Mouse (Mus musculus): ENCODE data around the gene Sowahb. TPM values are rescaled to one million over a fixed set of nuclear protein-coding genes. Genes with fewer than 3 reads are reported as not detected.

Gene Sowahb
- polyA plus RNA-seq, 1 experiment, result 0.01 TPM

DNA sequence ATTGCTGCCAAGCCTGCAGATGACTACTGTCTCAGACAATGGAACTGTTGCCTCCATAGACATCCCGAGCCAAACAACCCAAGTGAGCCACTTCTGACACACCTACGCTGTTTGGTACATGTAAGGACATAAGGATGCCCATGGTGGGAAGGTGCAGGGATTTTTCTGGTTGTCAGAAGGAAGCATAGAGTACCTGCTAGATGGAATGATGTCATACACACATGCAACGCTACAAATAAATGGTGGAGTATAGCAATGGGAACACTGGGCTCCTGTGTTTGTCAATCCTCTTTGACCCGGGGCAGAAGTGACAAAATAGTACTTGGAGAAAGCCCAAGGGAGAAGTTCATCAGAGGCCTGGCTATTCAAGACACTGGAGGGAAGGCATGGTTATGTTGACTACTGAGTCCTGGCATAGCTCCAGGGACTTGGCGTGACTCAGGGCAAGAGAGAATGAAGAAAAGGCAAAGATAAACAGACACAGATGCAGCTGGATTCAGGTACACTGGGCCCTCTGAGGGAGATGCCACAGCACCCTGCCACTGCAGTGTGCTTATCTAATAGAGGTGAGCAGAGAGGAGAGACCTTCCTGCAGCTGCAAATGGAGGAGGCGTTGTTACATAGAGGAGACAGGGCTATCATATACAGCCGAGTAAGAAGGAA is 33.0 kb upstream of the Sowahb start:
- H3K4me3 ChIP-seq (replicated peaks), result no peak overlapping the region
- no peaks in the 10 kb centered on the region for H3K36me3 ChIP-seq (ENCODE audit: control insufficient read depth)
- H3K27me3 ChIP-seq (ENCODE audit: control insufficient read depth), result no peaks in the 10 kb centered on the region
- no peaks in the 10 kb centered on the region for H3K4me1 ChIP-seq (ENCODE audit: control insufficient read depth)
- H3K9me3 ChIP-seq (ENCODE audit: control insufficient read depth, low read length), result no peaks in the 10 kb centered on the region
- no peak for TF ChIP-seq TAL1 (IDR thresholded peaks at IDR 0.05; ENCODE audit: low read length)
- TF ChIP-seq GATA1 (IDR thresholded peaks at IDR 0.05; ENCODE audit: low read length), result no peak

- peaks cover 3% of the 10 kb centered on the region; the same call in 1 of the 2 replicates for H3K4me1 ChIP-seq (ENCODE audit: control insufficient read depth)
- H3K4me3 ChIP-seq (replicated peaks), result no peak overlapping the region
- no peaks in the 10 kb centered on the region for H3K9me3 ChIP-seq (ENCODE audit: control insufficient read depth, low read length)
- no peaks in the 10 kb centered on the region for H3K36me3 ChIP-seq (ENCODE audit: control insufficient read depth)
- no peaks in the 10 kb centered on the region for H3K27me3 ChIP-seq (ENCODE audit: control insufficient read depth)
- TF ChIP-seq TAL1 (IDR thresholded peaks at IDR 0.05; ENCODE audit: low read length) (no peak), GATA1 (IDR thresholded peaks at IDR 0.05; ENCODE audit: low read length) (no peak)
Observed at GRCm38 (mm10) chr5:93060865-93061264, 16.0 kb upstream of the Sowahb start.

- H3K27me3 ChIP-seq (ENCODE audit: control insufficient read depth), result no peaks in the 10 kb centered on the region
- H3K36me3 ChIP-seq (ENCODE audit: control insufficient read depth), result no peaks in the 10 kb centered on the region
- no peaks in the 10 kb centered on the region for H3K9me3 ChIP-seq (ENCODE audit: control insufficient read depth, low read length)
- no peaks in the 10 kb centered on the region for H3K4me1 ChIP-seq (ENCODE audit: control insufficient read depth)
- no peak overlapping the region for H3K4me3 ChIP-seq (replicated peaks)
- no peak for TF ChIP-seq GATA1 (IDR thresholded peaks at IDR 0.05; ENCODE audit: low read length)
- TF ChIP-seq TAL1 (IDR thresholded peaks at IDR 0.05; ENCODE audit: low read length), result no peak
Observed at GRCm38 (mm10) chr5:93053606-93054397, 9.0 kb upstream of the Sowahb start.

DNA sequence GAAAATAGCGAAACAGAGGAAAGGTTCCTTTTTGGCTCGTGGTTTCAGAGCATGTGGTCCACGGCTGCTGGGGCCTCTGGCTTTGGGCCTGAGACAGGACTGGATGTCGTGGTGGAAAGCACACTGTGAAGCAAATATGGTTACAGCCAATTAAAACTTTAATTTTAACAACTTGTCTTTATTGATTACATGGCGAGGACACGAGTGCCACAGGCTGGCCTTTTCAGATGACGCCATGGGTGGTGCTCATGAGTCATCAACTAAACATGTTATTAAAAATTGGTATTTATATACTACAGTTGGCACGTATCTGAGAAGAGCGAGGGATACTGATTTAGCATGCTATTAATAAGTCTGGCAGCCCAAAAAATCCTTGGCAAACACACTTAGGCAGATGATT is 7.1 kb upstream of the Sowahb start:
- Histone ChIP-seq H3K4me1 (ENCODE audit: control insufficient read depth) (no peaks in the 10 kb centered on the region), H3K4me3 (replicated peaks) (no peak overlapping the region), H3K9me3 (ENCODE audit: control insufficient read depth, low read length) (no peaks in the 10 kb centered on the region), H3K36me3 (ENCODE audit: control insufficient read depth) (no peaks in the 10 kb centered on the region), H3K27me3 (ENCODE audit: control insufficient read depth) (peaks cover 4% of the 10 kb centered on the region)
- TF ChIP-seq GATA1 (IDR thresholded peaks at IDR 0.05; ENCODE audit: low read length) (no peak), TAL1 (IDR thresholded peaks at IDR 0.05; ENCODE audit: low read length) (no peak)

DNA sequence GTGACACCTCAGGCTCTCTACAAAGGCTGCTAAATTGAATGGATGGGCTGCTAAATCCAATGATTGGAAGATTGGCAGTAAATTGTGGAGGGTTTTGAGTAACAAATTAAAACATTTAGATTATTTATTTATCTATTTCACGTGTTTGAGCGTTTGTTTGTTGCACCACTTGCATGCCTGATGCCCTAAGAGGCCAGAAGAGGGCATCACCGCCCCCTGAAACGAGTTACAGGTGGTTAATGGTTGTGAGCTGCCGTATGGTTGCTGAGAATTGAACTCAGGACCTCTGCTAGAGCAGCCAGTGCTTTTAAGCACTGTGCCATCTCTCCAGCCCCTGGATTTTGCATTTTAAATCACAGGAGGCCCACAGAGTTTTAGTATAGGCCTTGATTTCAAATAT is 6.2 kb upstream of the Sowahb start:
- Histone ChIP-seq H3K4me1 (ENCODE audit: control insufficient read depth) (no peaks in the 10 kb centered on the region), H3K27me3 (ENCODE audit: control insufficient read depth) (peaks cover 12% of the 10 kb centered on the region), H3K9me3 (ENCODE audit: control insufficient read depth, low read length) (no peaks in the 10 kb centered on the region), H3K36me3 (ENCODE audit: control insufficient read depth) (no peaks in the 10 kb centered on the region), H3K4me3 (replicated peaks) (no peak overlapping the region)
- no peak for TF ChIP-seq GATA1 (IDR thresholded peaks at IDR 0.05; ENCODE audit: low read length)
- TF ChIP-seq TAL1 (IDR thresholded peaks at IDR 0.05; ENCODE audit: low read length), result no peak

DNA sequence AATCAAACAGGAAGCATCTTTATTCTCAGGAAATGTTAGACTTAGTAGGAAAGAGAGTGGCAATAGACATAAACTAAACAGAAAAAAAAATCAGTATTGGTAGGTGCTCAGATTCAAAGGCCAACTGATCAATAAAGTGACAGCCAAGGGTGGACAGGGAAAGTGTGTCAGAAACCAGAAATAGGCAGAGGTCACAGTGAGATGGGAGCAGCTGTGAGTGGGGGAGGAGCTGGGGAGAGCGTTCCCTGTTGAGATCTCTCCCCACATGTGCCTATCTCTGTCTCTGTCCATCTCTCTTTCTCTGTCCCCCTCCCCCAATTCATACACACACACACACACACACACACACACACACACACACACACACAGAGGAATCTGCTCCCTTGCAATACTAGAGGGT is 5.1 kb upstream of the Sowahb start:
- Histone ChIP-seq H3K27me3 (ENCODE audit: control insufficient read depth) (peaks cover 23% of the 10 kb centered on the region), H3K9me3 (ENCODE audit: control insufficient read depth, low read length) (no peaks in the 10 kb centered on the region)

GRCm38 (mm10) chr5:93048481-93049240 is 3.8 kb upstream of the Sowahb start:
- Histone ChIP-seq H3K36me3 (ENCODE audit: control insufficient read depth) (no peaks in the 10 kb centered on the region), H3K4me1 (ENCODE audit: control insufficient read depth) (no peaks in the 10 kb centered on the region), H3K4me3 (replicated peaks) (no peak overlapping the region), H3K9me3 (ENCODE audit: control insufficient read depth, low read length) (no peaks in the 10 kb centered on the region; the same call in 1 of the 2 replicates), H3K27me3 (ENCODE audit: control insufficient read depth) (peaks cover 36% of the 10 kb centered on the region)
- no peak for TF ChIP-seq GATA1 (IDR thresholded peaks at IDR 0.05; ENCODE audit: low read length)
- TF ChIP-seq TAL1 (IDR thresholded peaks at IDR 0.05; ENCODE audit: low read length), result no peak

More for the DNA sequence above, 5.1 kb upstream of the Sowahb start:
- no peaks in the 10 kb centered on the region for H3K4me1 ChIP-seq (ENCODE audit: control insufficient read depth)
- no peaks in the 10 kb centered on the region for H3K36me3 ChIP-seq (ENCODE audit: control insufficient read depth)
- TF ChIP-seq TAL1 (IDR thresholded peaks at IDR 0.05; ENCODE audit: low read length), result no peak
- no peak for TF ChIP-seq GATA1 (IDR thresholded peaks at IDR 0.05; ENCODE audit: low read length)
- H3K4me3 ChIP-seq (replicated peaks), result no peak overlapping the region

- Histone ChIP-seq H3K4me1 (ENCODE audit: control insufficient read depth) (no peaks in the 10 kb centered on the region), H3K4me3 (replicated peaks) (no peak overlapping the region), H3K27me3 (ENCODE audit: control insufficient read depth) (peaks cover 51% of the 10 kb centered on the region), H3K36me3 (ENCODE audit: control insufficient read depth) (no peaks in the 10 kb centered on the region), H3K9me3 (ENCODE audit: control insufficient read depth, low read length) (no peaks in the 10 kb centered on the region; the same call in 1 of the 2 replicates)
- TF ChIP-seq TAL1 (IDR thresholded peaks at IDR 0.05; ENCODE audit: low read length) (no peak), GATA1 (IDR thresholded peaks at IDR 0.05; ENCODE audit: low read length) (no peak)
Observed at GRCm38 (mm10) chr5:93046306-93046845, 1.6 kb upstream of the Sowahb start.

DNA sequence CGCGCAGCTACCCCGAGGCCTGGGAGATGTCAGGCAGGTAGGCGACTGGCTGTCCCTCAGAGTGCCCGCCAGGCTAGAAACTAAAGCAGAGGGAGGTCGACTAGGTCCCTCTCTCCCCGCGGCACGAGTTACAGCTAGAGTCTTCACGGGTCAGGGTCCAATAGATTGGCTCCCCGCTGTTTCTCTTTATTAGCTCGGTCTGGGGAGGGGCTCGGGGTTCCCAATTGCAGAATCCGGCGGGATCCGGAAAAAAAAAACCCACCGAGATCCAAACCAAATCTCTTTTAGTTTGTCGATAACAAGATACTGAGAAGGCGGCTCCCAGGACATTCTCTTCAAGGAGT is 521 bp upstream of the Sowahb start:
- Histone ChIP-seq H3K27me3 (ENCODE audit: control insufficient read depth) (peaks cover 51% of the 10 kb centered on the region), H3K4me1 (ENCODE audit: control insufficient read depth) (no peaks in the 10 kb centered on the region), H3K9me3 (ENCODE audit: control insufficient read depth, low read length) (no peaks in the 10 kb centered on the region; the same call in 1 of the 2 replicates), H3K36me3 (ENCODE audit: control insufficient read depth) (no peaks in the 10 kb centered on the region), H3K4me3 (replicated peaks) (peak overlapping the region; percentile 48)
- TF ChIP-seq GATA1 (IDR thresholded peaks at IDR 0.05; ENCODE audit: low read length), result no peak
- TF ChIP-seq TAL1 (IDR thresholded peaks at IDR 0.05; ENCODE audit: low read length), result no peak

Measured in erythroblast, embryonic 14.5 days (primary cell).